Mouse (Mus musculus): Measurements from ENCODE around the gene Eloa.
A peak's percentile ranks its signal among the peaks of the same experiment; 100 is the strongest.
"Not testable (repeated sequence)": the region's sequence is repeated elsewhere in the genome, so short reads cannot be mapped to it uniquely, and the experiment has no call there.

Gene Eloa

DNA sequence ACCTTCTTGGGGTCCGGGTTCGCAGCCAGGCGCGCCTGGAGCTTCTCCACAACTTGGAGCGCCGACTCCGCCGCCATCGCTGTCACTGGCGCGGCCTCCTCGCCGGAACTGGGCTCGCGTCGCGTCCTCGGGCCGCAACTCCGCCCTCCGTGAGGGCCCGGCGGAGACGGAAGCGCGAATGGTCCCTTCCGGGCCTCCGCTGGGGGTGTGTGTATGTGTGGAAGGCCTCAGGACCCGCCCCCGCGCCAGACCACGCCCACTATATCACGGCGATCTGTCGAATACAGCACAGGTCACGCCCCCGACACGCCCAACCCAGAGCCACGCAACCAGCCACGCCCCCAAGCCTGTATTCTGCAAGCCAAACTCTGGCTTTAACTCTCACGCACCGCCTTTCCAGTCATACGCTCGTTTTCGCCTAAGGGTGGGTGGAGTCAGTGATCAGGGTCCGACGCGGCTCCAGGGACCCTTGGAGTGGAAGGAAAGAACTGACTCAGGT lies at the start of gene Eloa:
Eloa (minus strand) TSS at position 215 of the 499 bp plus-strand sequence.
- peak; percentile 99 for DNase-seq (ENCODE audit: low read depth, low spot score)

DNA sequence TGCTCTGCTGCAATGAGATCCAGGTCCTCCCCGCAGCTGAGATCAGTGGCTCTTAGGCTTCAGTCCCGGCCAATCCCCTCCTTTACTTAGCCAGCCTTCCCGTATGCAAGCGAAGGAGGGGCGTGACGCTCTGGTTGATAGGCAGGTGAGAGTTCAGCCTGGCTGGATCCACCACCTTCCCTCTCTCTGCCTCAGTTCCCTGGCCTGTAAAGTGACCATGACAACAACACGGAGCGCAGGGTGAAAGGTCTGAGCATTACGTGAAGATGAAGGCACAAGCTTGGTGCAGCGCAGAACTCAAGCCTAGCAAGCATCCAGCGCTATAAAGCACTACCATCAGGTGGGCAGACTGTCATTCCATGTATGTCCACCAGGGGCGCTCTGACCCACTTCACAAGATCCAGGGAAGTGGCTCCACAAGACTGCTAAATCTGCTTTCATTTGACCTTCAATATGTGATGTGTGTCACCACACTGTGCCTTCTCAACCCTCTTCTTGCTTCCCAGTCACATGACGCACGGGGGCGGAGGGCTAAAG lies 49.7 kb upstream of the Eloa start:
- peak; percentile 87 for DNase-seq (ENCODE audit: low read depth, low spot score)

DNA sequence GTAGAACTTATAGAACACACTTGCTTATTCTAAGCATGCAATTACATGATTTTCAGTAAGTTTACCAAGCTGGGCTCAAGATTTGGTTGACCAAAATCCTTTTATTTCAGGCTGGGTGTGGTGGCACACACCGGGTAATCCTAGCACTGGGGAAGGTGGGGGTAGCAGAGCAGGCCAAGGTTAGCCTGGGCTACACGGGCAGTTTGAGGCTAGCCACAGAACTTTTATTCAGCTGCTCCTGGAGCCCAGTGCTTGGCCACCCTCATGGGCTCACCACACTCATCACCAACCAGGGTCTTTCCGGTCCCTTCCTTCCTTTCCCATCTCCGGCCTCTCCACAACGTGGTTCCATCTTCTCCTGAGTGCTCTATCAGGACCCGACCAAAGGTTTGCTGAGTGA lies 49.0 kb upstream of the Eloa start:
- DNase-seq (ENCODE audit: low read depth, low spot score): no peak

DNA sequence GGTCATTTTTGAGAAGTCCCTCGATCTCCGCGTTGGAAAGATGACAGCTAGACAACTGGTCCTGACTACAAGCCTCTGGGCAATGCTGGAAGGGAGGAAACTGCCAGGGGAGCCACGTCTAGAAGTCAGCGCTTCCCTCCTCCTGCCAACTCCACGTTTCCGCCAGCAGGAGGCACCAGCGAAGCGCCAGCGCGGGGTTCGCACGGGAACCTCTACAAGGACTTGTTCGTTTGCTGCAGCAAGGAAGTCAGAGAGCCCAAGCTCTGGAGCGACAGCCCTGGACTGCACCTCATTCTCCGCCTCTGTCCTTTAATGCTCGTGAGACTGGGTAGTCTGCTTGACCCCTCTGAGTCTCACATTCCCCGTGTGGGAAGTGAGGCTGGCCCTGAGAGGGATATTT lies 48.4 kb upstream of the Eloa start:
- peak; percentile 67 for DNase-seq (ENCODE audit: low read depth, low spot score)

DNA sequence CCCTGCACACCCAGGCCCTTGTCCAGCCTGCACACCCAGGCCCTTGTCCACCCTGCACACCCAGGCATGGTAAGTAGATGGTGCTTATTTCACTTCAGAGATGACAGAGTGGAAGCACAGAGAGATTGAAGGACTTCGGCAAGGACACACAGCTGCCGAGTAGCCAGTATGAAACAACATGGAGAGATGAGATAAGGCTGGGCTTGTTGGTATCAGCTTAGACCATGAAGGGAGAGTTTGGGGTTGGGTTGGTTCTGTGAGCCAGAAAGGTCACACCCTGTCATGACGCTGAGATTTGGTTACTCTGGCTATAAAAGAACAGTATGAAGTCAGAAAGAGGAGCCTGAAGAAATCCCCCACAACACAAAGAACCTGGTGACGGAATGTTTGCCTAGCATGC lies 47.8 kb upstream of the Eloa start:
- no peak for DNase-seq (ENCODE audit: low read depth, low spot score)

DNA sequence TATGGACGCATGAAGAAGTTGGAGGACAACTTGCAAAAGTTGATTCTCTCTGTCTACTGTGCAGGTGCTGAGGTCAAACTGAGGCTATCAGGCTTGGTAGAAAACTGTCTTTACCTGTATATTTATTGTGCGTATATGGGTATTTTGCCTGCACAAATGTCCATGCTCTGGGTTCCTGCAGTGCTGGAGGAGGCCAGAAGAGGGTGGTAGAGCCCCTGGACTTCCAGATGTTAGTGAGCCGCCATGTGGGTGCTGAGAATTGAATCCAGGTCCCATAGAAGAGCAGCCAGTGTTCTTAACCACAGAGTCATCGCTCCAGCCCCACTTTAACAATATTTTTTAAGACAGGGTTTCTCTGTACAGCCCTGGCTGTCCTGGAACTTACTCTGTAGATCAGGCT lies 41.6 kb upstream of the Eloa start:
- peak; percentile 67 for DNase-seq (ENCODE audit: low read depth, low spot score)

DNA sequence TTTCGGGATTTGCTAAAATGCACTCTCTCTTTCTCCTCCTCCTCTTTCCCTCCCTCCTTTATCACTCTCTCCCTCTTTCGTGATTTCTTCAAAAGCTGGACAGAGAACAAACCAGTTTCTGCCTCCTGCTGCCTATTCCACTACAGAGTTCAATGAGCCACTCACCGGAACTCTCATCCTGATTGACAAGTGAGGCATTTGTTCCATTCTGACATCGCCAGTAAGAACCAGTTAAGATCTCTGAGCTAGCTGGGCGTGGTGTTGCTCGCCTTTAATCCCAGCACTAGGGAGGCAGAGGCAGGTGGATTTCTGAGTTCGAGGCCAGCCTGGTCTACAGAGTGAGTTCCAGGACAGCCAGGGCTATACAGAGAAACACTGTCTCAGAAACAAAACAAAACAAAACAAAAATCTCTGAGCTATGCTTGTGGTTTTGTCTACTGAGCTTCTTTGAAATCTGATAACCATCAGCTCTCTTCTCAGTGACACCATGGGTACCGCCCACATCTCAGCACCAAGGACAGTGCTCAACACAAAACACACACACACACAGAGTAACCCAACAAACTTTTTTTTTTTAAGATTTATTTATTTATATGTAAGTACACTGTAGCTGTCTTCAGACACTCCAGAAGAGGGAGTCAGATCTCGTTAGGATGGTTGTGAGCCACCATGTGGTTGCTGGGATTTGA lies 38.4 kb upstream of the Eloa start:
- DNase-seq (ENCODE audit: low read depth, low spot score): not testable (repeated sequence)

DNA sequence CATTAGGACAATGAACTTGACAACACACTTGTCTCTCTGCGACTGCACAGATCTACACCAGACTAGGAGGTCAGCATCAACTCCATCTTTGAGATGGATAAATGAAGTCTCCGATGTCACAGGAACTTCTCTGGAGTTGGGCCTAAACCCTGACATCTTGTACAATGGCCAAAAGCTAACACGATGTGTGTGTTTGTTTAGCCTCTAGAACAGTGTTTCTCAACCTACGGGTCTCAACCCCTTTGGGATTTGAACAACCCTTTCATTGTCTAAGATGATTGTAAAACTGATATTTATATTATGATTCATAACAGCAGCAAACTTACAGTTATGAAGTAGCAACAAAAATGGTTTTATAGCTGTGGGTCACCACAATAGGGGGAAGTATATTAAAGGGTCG lies 36.4 kb upstream of the Eloa start:
- DNase-seq (ENCODE audit: low read depth, low spot score): no peak

DNA sequence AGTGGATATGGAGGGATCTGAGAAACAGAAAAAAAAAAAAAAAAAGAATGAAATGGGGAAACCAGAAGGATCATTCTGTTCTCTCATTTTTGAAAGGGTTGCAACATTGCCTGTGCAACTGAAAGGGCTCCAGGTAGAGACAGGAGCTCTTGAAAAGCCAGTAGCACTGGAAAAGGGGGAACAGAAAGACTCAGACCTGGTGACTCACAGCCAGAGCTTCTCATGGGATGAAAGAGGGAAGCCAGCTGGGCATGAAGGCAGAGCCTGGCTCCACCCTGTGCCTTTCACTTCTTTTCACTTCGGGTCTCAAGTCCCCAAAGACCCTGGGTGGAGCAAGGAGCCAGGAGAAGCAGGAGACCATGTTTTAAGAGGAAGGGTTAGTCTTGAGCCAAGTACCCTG lies 34.5 kb upstream of the Eloa start:
- no peak for DNase-seq (ENCODE audit: low read depth, low spot score)

DNA sequence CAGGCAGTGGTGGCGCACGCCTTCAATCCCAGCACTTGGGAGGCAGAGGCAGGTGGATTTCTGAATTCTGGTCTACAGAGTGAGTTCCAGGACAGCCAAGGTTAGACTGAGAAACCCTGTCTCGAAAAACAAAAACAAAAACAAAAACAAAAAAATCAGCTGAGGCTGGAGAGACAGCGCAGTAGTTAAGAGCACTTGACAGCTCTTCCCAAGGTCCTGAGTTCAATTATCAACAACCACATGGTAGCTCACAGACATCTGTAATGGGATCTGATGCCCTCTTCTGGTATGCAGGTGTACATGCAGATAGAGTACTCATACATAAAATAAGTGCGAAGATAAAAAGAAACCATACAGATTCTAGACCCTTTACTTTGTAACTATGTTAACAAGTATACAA lies 32.3 kb upstream of the Eloa start:
- DNase-seq (ENCODE audit: low read depth, low spot score): peak; percentile 79

DNA sequence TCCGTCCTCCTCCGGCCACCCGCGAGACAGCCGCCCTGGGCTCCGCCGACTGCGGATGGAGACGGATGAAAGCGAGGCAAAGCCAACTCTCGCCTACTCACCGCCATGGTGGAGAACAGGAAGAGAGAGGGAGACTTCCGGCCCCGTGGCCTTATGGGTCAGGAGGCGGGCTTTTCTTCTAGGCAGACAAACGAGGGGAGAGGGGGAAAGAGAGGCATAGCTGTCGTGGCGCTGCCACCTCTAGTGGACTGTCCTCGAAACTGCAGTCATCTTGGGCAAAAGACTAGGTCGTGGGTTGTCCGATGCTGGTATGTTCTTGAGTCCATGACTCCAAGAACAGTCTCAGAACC lies 31.7 kb upstream of the Eloa start, which contains the start of gene Rpl11:
Rpl11 (minus strand) TSS at position 182 of the 350 bp plus-strand sequence.
- DNase-seq (ENCODE audit: low read depth, low spot score): peak; percentile 98

DNA sequence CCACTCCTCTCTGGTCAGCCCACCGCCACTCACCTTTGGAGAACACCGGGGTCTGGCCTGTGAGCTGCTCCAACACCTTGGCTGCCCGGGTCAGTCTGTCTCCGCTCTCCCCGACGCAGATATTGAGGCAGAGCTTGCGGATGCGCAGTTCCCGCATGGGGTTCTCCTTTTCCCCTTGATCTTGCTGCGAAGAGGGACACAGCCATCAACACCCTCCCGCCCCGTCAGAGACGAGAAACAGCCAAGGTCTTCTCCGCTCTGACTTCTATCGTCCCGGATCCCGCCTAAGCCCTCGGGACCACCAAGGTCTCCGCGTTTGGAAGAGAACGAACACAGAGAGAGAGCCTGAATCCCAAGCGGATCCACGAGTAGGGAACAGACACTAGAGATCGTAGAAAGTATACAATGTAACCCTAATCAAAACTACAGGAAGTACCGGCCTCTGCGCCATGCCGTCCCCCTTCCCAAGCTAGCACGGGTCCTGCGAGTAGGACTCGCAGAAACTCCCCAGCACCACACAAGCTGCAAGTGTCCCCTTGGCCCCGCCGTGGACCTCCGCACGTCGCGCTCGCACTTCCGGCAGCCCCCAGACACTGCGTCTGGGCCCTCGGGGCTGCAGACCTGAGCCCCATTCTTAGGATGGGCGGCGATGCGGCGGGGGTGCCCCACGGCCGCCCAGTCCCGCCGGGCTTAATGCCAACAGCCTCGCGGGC lies 31.1 kb upstream of the Eloa start:
- DNase-seq (ENCODE audit: low read depth, low spot score): peak; percentile 64

DNA sequence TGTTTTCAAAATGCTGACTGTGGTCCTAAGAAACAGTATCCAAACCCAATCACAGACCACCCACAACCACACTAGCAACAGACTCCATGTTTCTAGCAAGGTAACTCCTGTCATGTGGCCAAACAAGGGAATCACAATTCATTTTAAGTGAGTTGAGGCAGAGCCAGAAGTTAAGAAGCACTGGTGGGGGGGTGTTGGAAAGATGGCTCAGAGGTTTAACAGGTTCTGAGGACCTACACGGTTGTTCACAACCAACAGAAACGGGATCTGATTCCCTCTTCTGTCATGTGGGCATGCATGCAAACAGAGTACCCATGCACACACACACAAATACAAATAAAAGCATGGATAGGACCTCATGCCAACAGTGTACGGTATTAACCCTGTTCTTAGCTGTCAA lies 30.5 kb upstream of the Eloa start:
- DNase-seq (ENCODE audit: low read depth, low spot score): no peak

DNA sequence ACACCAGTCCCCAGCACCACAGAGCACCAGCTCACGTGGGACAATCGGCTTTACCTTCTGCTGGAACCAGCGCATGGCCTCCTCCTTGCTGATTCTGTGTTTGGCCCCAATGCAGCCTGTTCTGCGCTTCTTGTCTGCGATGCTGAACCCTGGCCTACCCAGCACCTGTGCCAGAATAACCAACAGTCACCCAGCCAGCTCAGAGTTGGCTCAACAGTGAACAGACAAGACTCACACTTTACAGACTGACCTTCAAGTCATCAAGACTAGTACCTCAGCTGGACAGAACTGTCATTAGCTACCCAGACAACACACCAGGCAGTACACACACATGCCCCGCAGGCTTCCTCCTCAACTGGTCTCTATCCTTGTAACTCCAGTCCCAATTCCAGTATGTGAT lies 28.7 kb upstream of the Eloa start:
- DNase-seq (ENCODE audit: low read depth, low spot score): no peak

DNA sequence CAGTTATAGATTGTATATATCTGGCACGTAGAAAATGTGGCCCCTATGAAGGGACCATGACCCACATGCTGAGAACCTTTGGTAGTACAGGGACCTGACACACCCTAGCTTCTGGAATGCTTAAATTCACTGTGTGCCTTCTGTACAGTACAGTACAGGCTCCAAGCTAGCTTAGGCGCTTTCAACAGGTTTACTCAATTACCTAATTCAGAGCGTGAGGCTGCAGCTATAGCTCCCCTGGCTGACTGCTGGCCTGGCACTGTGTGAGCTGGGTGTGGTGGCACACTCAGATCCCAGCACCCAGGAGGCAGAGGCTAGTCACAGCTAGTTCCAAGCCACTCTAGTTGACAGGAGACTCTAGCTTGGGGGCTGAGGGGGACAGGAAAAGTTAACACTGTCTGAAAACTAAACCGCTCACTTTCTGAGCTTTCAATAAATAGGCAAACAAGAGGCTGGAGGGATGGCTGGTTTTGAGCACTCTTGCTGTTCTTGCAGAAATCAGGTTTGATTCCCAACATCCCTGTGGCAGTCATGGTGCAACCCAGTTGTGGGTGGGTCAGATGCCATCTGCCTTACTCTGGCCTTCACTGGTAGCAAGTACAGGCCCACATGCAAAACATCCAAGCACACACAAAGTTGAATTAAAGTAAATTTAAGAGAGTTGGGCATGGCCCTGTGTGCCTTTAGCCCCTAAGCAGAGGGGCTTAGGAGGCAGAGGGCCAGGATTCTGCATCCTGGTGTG lies 26.9 kb upstream of the Eloa start:
- peak; percentile 79 for DNase-seq (ENCODE audit: low read depth, low spot score)

DNA sequence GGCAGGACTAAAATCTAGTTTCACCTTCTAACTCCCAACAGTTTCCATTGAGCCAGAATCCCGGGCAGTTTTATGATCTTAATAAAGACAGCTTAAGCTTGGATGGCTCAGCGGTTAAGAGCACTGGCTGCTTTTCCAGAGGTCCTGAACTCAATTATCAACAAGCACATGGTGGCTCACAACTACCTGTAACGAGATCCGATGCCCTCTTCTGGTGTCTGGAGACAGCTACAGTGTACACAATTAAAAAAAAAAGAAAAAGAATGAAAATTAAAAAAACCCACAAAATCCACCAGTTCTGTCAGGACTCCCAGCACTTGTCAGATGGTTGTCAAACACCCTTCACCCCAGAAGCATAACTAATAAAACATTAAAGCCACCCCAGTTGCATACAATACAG lies 26.1 kb upstream of the Eloa start:
- no peak for DNase-seq (ENCODE audit: low read depth, low spot score)

DNA sequence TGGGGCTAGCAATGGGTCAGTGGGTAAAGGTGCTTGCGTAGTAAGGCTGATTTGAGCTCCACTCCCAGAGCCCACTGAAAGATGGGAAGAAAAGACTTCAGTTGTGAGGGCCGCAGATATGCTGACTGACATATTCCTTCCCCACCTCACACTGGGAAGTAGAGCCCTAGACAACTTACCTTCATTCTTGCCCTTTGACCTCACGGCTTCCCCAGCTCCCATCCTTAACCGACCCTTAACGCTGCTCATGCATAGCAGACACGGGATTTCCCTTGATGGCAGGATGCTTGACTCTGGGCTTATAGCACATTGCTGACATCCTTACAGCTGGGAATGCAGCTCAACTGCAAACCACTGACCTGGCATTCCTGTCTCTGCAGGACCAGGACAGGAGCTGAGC lies 25.3 kb upstream of the Eloa start:
- no peak for DNase-seq (ENCODE audit: low read depth, low spot score)

DNA sequence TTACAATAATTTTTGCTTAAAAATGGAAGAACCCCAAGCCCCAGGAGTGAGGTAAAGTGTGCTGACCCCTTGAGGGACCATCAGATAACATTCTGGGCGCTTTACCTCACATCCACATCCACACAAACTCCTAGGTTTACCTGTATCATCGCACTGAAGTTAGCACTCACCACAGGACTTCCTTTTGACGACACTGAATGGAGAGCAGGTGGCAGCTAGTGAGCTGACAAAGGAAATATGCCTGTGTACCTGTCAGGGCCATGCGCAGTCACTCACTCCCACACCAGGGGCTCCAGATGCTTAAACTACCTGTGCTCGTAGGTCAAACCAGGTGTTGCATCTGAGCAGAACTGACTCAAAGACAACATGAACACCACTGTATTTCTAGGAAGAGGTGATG lies 23.5 kb upstream of the Eloa start:
- DNase-seq (ENCODE audit: low read depth, low spot score): no peak

DNA sequence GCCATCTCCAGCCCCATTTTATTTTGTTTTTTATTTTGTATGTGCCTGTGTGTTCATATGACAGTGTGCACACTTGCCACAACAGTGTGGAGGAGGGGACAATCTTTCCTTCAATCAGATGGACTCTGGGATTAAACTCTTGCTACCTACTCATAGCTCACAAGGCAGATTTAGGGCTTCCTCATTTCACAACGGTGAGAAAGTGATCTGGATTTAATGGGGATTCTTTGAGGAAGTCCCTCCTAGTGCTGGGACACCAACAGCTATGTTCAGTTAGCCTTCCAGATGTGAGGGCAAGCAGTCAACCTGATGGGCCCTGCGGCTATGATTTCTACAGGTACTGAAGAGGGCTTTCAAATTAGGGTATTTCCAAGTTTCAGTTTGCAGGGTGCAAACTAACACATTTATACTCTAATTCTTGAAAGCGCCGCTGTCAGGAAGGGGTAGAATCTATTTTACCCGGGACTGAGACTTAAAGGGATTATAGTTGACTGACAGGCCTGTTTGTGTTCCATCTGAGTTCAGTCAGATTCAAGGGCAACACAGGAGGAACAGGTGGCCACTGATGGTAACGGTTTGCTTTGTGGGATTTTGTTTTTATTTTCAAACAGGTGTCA lies 22.3 kb upstream of the Eloa start:
- no peak for DNase-seq (ENCODE audit: low read depth, low spot score)

DNA sequence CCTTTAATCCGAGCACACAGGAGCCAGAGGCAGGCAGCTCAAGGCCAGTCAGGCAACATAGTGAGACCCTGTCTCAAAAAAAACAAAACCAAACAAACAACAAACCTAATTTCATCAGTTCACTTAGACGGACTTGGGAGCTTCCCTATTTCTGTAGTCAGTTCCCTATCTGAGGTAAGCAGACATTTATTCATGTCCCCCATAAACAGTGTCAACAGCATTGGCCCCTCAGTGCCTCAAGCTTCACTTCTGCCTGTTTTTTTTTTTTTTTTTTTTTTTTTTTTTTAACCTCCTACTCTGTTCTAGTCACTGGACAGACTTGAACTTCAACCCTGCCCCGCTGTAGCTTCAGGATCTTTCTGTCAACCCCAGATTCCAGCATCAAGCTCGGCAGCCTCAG lies 13.5 kb upstream of the Eloa start:
- DNase-seq (ENCODE audit: low read depth, low spot score): no peak

DNA sequence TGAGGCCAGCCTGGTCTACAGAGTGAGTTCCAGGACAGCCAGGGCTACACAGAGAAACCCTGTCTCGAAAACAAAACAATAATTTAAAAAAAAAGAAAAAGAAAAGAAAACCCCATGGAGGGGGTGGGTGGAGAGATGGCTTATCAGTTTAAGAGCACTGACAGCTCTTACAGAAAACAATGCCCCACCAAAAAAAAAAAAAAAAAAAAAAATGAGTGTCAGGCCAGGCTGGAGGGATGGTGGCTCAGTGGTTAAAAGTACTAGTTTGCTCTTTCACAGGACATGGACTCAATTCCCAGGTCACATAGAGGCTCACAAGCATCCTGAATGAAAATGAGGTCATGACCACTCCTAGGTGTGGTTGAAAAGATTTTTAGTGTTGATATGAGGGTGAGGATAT lies 11.7 kb upstream of the Eloa start:
- no peak for DNase-seq (ENCODE audit: low read depth, low spot score)
